Mouse (Mus musculus) right cerebral cortex, adult 2 months (tissue): ENCODE measurements around the gene Rin2.
A peak's percentile ranks its signal among the peaks of the same experiment; 100 is the strongest.

Source experiments
- DNase-seq, 2 experiments: peaks; one replicate each; pipeline ENCODE4 v3.0.0; 2021 to 2022; ENCODE audit warnings: low spot score in 2 of 2

Rin2 gene

GRCm38 (mm10) chr2:145862206-145862817, 187.3 kb downstream of the Rin2 start:
- DNase-seq: no peak

GRCm38 (mm10) chr2:145865344-145865743, 190.3 kb downstream of the Rin2 start:
- no peak for DNase-seq

GRCm38 (mm10) chr2:145866238-145866637, 191.2 kb downstream of the Rin2 start:
- DNase-seq: no peak

GRCm38 (mm10) chr2:145866695-145867449, 191.9 kb downstream of the Rin2 start:
- no peak for DNase-seq

- DNase-seq: no peak
These were observed 196.3 kb downstream of the Rin2 start for GRCm38 (mm10) chr2:145871308-145871707.

- no peak for DNase-seq
These were observed 197.1 kb downstream of the Rin2 start for GRCm38 (mm10) chr2:145872099-145872498.

- DNase-seq: no peak
These were observed 198.9 kb downstream of the Rin2 start for GRCm38 (mm10) chr2:145873953-145874352.

GRCm38 (mm10) chr2:145874879-145875482, 200.0 kb downstream of the Rin2 start:
- no peak for DNase-seq

GRCm38 (mm10) chr2:145877191-145877590, 202.2 kb downstream of the Rin2 start:
- no peak for DNase-seq

- no peak for DNase-seq
These were observed 206.1 kb downstream of the Rin2 start for GRCm38 (mm10) chr2:145880887-145881747.

GRCm38 (mm10) chr2:145881932-145882331, 206.9 kb downstream of the Rin2 start:
- no peak for DNase-seq

GRCm38 (mm10) chr2:145882398-145882797, 207.4 kb downstream of the Rin2 start:
- no peak for DNase-seq

GRCm38 (mm10) chr2:145884036-145884912, 209.3 kb downstream of the Rin2 start:
- DNase-seq: no peak

GRCm38 (mm10) chr2:145884913-145885785, 210.1 kb downstream of the Rin2 start:
- DNase-seq: peak; percentile 54 to 58

GRCm38 (mm10) chr2:145887937-145888765, 213.1 kb downstream of the Rin2 start:
- peak; percentile 71 to 72 for DNase-seq

GRCm38 (mm10) chr2:145888766-145889480, 213.9 kb downstream of the Rin2 start:
- peak in 1 of 2 experiments; percentile 28 for DNase-seq

- no peak for DNase-seq
These were observed 215.6 kb downstream of the Rin2 start for GRCm38 (mm10) chr2:145890571-145890970.

GRCm38 (mm10) chr2:145893756-145894155, 218.7 kb downstream of the Rin2 start:
- DNase-seq: no peak
